Mouse (Mus musculus): ENCODE data around the gene Rin3. TPM values are rescaled to one million over a fixed set of nuclear protein-coding genes. Genes with fewer than 3 reads are reported as not detected.

Gene Rin3
- polyA plus RNA-seq, 1 experiment from 2014 or later: 2.9 TPM

- H3K4me2 ChIP-seq (replicated peaks; ENCODE audit: low read depth): no peak overlapping the region
- DNase-seq (ENCODE audit: low spot score): no peak
- H3K36me3 ChIP-seq (ENCODE audit: control insufficient read depth, insufficient read depth, low read length): peaks cover 3% of the 10 kb centered on the region; the same call in 1 of the 2 replicates
- H3K27me3 ChIP-seq (ENCODE audit: control insufficient read depth, insufficient read depth, low read length): no peaks in the 10 kb centered on the region
- H3K9ac ChIP-seq (ENCODE audit: low read length): no peak overlapping the region
- no peak overlapping the region for H3K4me3 ChIP-seq (ENCODE audit: low read depth, low read length)
- no peak for TF ChIP-seq EP300 (optimal IDR thresholded peaks at IDR 0.05)
- no peak for TF ChIP-seq CTCF (IDR thresholded peaks at IDR 0.05; ENCODE audit: low read depth)
- ATAC-seq (ENCODE audit: low FRiP score, low TSS enrichment): no peak
- no peak overlapping the region for H3K27ac ChIP-seq (replicated peaks)
- H3K4me1 ChIP-seq (replicated peaks; ENCODE audit: control insufficient read depth, insufficient read depth): no peaks in the 10 kb centered on the region
- no peaks in the 10 kb centered on the region for H3K9me3 ChIP-seq (ENCODE audit: control insufficient read depth, low read length)
- 65% methylated on average over 14 of the region's 14 CpGs for WGBS
Observed at GRCm38 (mm10) chr12:102345031-102345815, 62.4 kb downstream of the Rin3 start.

GRCm38 (mm10) chr12:102346507-102346906 is 63.7 kb downstream of the Rin3 start:
- DNase-seq (ENCODE audit: low spot score) (peak; percentile 52), ATAC-seq (ENCODE audit: low FRiP score, low TSS enrichment) (no peak)
- TF ChIP-seq CTCF (IDR thresholded peaks at IDR 0.05; ENCODE audit: low read depth): peak; percentile 79
- TF ChIP-seq EP300 (optimal IDR thresholded peaks at IDR 0.05): no peak
- no peak overlapping the region for H3K9ac ChIP-seq (ENCODE audit: low read length)
- H3K4me3 ChIP-seq (ENCODE audit: low read depth, low read length): no peak overlapping the region
- H3K27ac ChIP-seq (replicated peaks): no peak overlapping the region
- no peaks in the 10 kb centered on the region for H3K27me3 ChIP-seq (ENCODE audit: control insufficient read depth, insufficient read depth, low read length)
- WGBS: 16% methylated on average over 1 of the region's 1 CpGs
- H3K4me2 ChIP-seq (replicated peaks; ENCODE audit: low read depth): no peak overlapping the region
- peaks cover 3% of the 10 kb centered on the region; the same call in 1 of the 2 replicates for H3K36me3 ChIP-seq (ENCODE audit: control insufficient read depth, insufficient read depth, low read length)
- no peaks in the 10 kb centered on the region for H3K9me3 ChIP-seq (ENCODE audit: control insufficient read depth, low read length)
- no peaks in the 10 kb centered on the region for H3K4me1 ChIP-seq (replicated peaks; ENCODE audit: control insufficient read depth, insufficient read depth)

GRCm38 (mm10) chr12:102348447-102348846 is 65.6 kb downstream of the Rin3 start:
- DNase-seq (ENCODE audit: low spot score) (no peak), ATAC-seq (ENCODE audit: low FRiP score, low TSS enrichment) (no peak)
- H3K4me2 ChIP-seq (replicated peaks; ENCODE audit: low read depth): no peak overlapping the region
- no peaks in the 10 kb centered on the region for H3K27me3 ChIP-seq (ENCODE audit: control insufficient read depth, insufficient read depth, low read length)
- no peak overlapping the region for H3K4me3 ChIP-seq (ENCODE audit: low read depth, low read length)
- H3K4me1 ChIP-seq (replicated peaks; ENCODE audit: control insufficient read depth, insufficient read depth): no peaks in the 10 kb centered on the region
- 88% methylated on average over 6 of the region's 6 CpGs for WGBS
- no peak overlapping the region for H3K9ac ChIP-seq (ENCODE audit: low read length)
- TF ChIP-seq CTCF (IDR thresholded peaks at IDR 0.05; ENCODE audit: low read depth): no peak
- no peak for TF ChIP-seq EP300 (optimal IDR thresholded peaks at IDR 0.05)
- peaks cover 3% of the 10 kb centered on the region; the same call in 1 of the 2 replicates for H3K36me3 ChIP-seq (ENCODE audit: control insufficient read depth, insufficient read depth, low read length)
- no peaks in the 10 kb centered on the region for H3K9me3 ChIP-seq (ENCODE audit: control insufficient read depth, low read length)
- H3K27ac ChIP-seq (replicated peaks): no peak overlapping the region

- no peaks in the 10 kb centered on the region for H3K4me1 ChIP-seq (replicated peaks; ENCODE audit: control insufficient read depth, insufficient read depth)
- no peak for DNase-seq (ENCODE audit: low spot score)
- no peak overlapping the region for H3K4me3 ChIP-seq (ENCODE audit: low read depth, low read length)
- no peak overlapping the region for H3K27ac ChIP-seq (replicated peaks)
- 100% methylated on average over 1 of the region's 1 CpGs for WGBS
- no peaks in the 10 kb centered on the region for H3K27me3 ChIP-seq (ENCODE audit: control insufficient read depth, insufficient read depth, low read length)
- no peak overlapping the region for H3K4me2 ChIP-seq (replicated peaks; ENCODE audit: low read depth)
- peaks cover 3% of the 10 kb centered on the region; the same call in 1 of the 2 replicates for H3K36me3 ChIP-seq (ENCODE audit: control insufficient read depth, insufficient read depth, low read length)
- ATAC-seq (ENCODE audit: low FRiP score, low TSS enrichment): no peak
- no peak overlapping the region for H3K9ac ChIP-seq (ENCODE audit: low read length)
- TF ChIP-seq EP300 (optimal IDR thresholded peaks at IDR 0.05): no peak
- no peak for TF ChIP-seq CTCF (IDR thresholded peaks at IDR 0.05; ENCODE audit: low read depth)
- no peaks in the 10 kb centered on the region for H3K9me3 ChIP-seq (ENCODE audit: control insufficient read depth, low read length)
Observed at GRCm38 (mm10) chr12:102350997-102351396, 68.1 kb downstream of the Rin3 start.

GRCm38 (mm10) chr12:102354126-102354984 is 71.5 kb downstream of the Rin3 start:
- 80% methylated on average over 10 of the region's 10 CpGs for WGBS
- no peak overlapping the region for H3K9ac ChIP-seq (ENCODE audit: low read length)
- H3K27me3 ChIP-seq (ENCODE audit: control insufficient read depth, insufficient read depth, low read length): no peaks in the 10 kb centered on the region
- H3K4me1 ChIP-seq (replicated peaks; ENCODE audit: control insufficient read depth, insufficient read depth): no peaks in the 10 kb centered on the region
- no peaks in the 10 kb centered on the region; the same call in 1 of the 2 replicates for H3K36me3 ChIP-seq (ENCODE audit: control insufficient read depth, insufficient read depth, low read length)
- no peaks in the 10 kb centered on the region for H3K9me3 ChIP-seq (ENCODE audit: control insufficient read depth, low read length)
- no peak for TF ChIP-seq EP300 (optimal IDR thresholded peaks at IDR 0.05)
- no peak for TF ChIP-seq CTCF (IDR thresholded peaks at IDR 0.05; ENCODE audit: low read depth)
- no peak overlapping the region for H3K27ac ChIP-seq (replicated peaks)
- H3K4me2 ChIP-seq (replicated peaks; ENCODE audit: low read depth): no peak overlapping the region
- DNase-seq (ENCODE audit: low spot score) (no peak), ATAC-seq (ENCODE audit: low FRiP score, low TSS enrichment) (no peak)
- no peak overlapping the region for H3K4me3 ChIP-seq (ENCODE audit: low read depth, low read length)
